Mouse (Mus musculus) C2C12 (cell line): ENCODE measurements around the gene Slc25a39. TPM values are rescaled to one million over a fixed set of nuclear protein-coding genes. Genes with fewer than 3 reads are reported as not detected.

Experiments used
- H3K27me3 ChIP-seq: one replicate; pipeline ENCODE4 v1.6.1; 2011; ENCODE audit not compliant: control insufficient read depth, insufficient read depth, insufficient read length
- H3K36me3 ChIP-seq: one replicate; pipeline ENCODE4 v1.6.1; 2011; ENCODE audit not compliant: control insufficient read depth, insufficient read depth
- H3K4me3 ChIP-seq: one replicate; pipeline ENCODE4 v1.5.1; 2011; ENCODE audit warnings: mild to moderate bottlenecking, control low read depth; ENCODE audit not compliant: poor library complexity, insufficient read depth, severe bottlenecking
- H3K79me2 ChIP-seq: one replicate; pipeline ENCODE4 v1.6.1; 2011; ENCODE audit not compliant: control insufficient read depth, insufficient read depth
- H3K79me3 ChIP-seq: one replicate; pipeline ENCODE4 v1.6.1; 2011; ENCODE audit warnings: low read depth, control low read depth
- H3ac ChIP-seq: one replicate; pipeline ENCODE3; 2011; ENCODE audit warnings: low read depth; ENCODE audit not compliant: control insufficient read depth, insufficient read length
- CEBPB ChIP-seq: IDR thresholded peaks from one replicate; pipeline ENCODE4 v1.6.1; 2011; ENCODE audit warnings: low read depth, mild to moderate bottlenecking, control low read depth, moderate library complexity
- CTCF ChIP-seq: IDR thresholded peaks from one replicate; pipeline ENCODE4 v1.5.1; 2011; ENCODE audit not compliant: control insufficient read depth, insufficient read depth, insufficient read length
- FOSL1 ChIP-seq: IDR thresholded peaks from one replicate; pipeline ENCODE4 v1.8.0; 2011; ENCODE audit warnings: mild to moderate bottlenecking, low read length; ENCODE audit not compliant: poor library complexity, insufficient read depth, severe bottlenecking
- MAX ChIP-seq: IDR thresholded peaks from one replicate; pipeline ENCODE4 v1.6.1; 2011; ENCODE audit warnings: mild to moderate bottlenecking, control low read depth
- MYOD1 ChIP-seq: IDR thresholded peaks from one replicate; pipeline ENCODE4 v1.6.1; 2011; ENCODE audit warnings: low read depth; ENCODE audit not compliant: control insufficient read depth, insufficient read length
- MYOG ChIP-seq: IDR thresholded peaks from one replicate; pipeline ENCODE4 v1.6.1; 2011; ENCODE audit not compliant: control insufficient read depth, insufficient read length; ENCODE audit errors: extremely low read depth
- USF1 ChIP-seq: IDR thresholded peaks from one replicate; pipeline ENCODE4 v1.6.1; 2011; ENCODE audit warnings: low read depth, mild to moderate bottlenecking, control low read depth, moderate library complexity
- polyA plus RNA-seq: library from polyadenylated mRNA; unstranded; fragments of >200 nt; fragmentation: generic; extraction: Trizol; gene quantifications from one replicate; pipeline ENCODE4 v1.2.1, GENCODE M21; 2012; ENCODE audit warnings: missing spikeins

Slc25a39 gene
- polyA plus RNA-seq, 1 experiment, result 174 TPM

GRCm38 (mm10) chr11:102382794-102383193, 25.0 kb downstream of the Slc25a39 start:
- Histone ChIP-seq H3K4me3 (no peak overlapping the region), H3ac (no peak overlapping the region), H3K79me3 (no peaks in the 10 kb centered on the region), H3K79me2 (no peaks in the 10 kb centered on the region), H3K27me3 (no peaks in the 10 kb centered on the region), H3K36me3 (no peaks in the 10 kb centered on the region)
- TF ChIP-seq MAX, result peak; percentile 24
- TF ChIP-seq USF1, result no peak

GRCm38 (mm10) chr11:102381341-102382100, 26.2 kb downstream of the Slc25a39 start:
- H3K36me3 ChIP-seq, result no peaks in the 10 kb centered on the region
- no peaks in the 10 kb centered on the region for H3K27me3 ChIP-seq
- H3K4me3 ChIP-seq, result no peak overlapping the region
- H3ac ChIP-seq, result no peak overlapping the region
- no peaks in the 10 kb centered on the region for H3K79me2 ChIP-seq
- TF ChIP-seq MYOG (no peak), CEBPB (no peak), FOSL1 (no peak), MYOD1 (no peak), MAX (no peak), USF1 (no peak), CTCF (no peak)
- no peaks in the 10 kb centered on the region for H3K79me3 ChIP-seq

GRCm38 (mm10) chr11:102380091-102380490, 27.7 kb downstream of the Slc25a39 start:
- no peaks in the 10 kb centered on the region for H3K36me3 ChIP-seq
- peaks cover 7% of the 10 kb centered on the region for H3K27me3 ChIP-seq
- H3K79me3 ChIP-seq, result no peaks in the 10 kb centered on the region
- H3K4me3 ChIP-seq, result no peak overlapping the region
- H3ac ChIP-seq, result no peak overlapping the region
- TF ChIP-seq USF1 (no peak), MYOD1 (no peak), FOSL1 (no peak), MYOG (no peak), CTCF (no peak), MAX (no peak), CEBPB (no peak)
- no peaks in the 10 kb centered on the region for H3K79me2 ChIP-seq

DNA sequence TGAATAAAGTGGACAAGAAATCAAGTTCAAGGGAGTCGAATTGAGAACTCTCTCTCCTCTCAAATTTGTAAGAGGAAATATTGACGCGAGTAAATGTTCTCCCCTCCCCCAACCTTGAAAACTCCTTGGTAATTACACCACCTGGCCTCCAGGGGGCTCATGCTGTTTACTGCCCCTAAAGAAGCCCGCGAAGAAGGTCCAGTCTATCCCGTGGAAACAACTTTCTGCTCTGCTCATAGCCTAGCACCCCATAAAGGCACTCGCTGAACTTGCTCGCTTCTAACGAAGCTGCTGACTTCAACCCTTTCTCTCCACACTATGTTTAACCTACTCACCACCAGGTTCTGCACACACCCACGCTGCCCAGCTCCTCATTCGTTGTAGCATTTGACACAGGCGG, 30.6 kb downstream of the Slc25a39 start:
- TF ChIP-seq CTCF, result no peak
- no peak for TF ChIP-seq CEBPB
- no peak for TF ChIP-seq FOSL1
- TF ChIP-seq MYOG, result no peak
- H3K4me3 ChIP-seq, result no peak overlapping the region
- no peaks in the 10 kb centered on the region for H3K36me3 ChIP-seq
- no peak overlapping the region for H3ac ChIP-seq
- no peaks in the 10 kb centered on the region for H3K79me3 ChIP-seq
- no peaks in the 10 kb centered on the region for H3K79me2 ChIP-seq
- peaks cover 20% of the 10 kb centered on the region for H3K27me3 ChIP-seq

- Histone ChIP-seq H3K4me3 (no peak overlapping the region), H3K79me3 (no peaks in the 10 kb centered on the region), H3K79me2 (no peaks in the 10 kb centered on the region), H3K27me3 (peaks cover 24% of the 10 kb centered on the region), H3ac (no peak overlapping the region), H3K36me3 (no peaks in the 10 kb centered on the region)
- TF ChIP-seq MYOD1 (no peak), USF1 (no peak), MYOG (no peak), CEBPB (no peak), FOSL1 (no peak), MAX (no peak), CTCF (no peak)
These were observed 31.4 kb downstream of the Slc25a39 start for GRCm38 (mm10) chr11:102376196-102376835.
